Mouse (Mus musculus) ES-Bruce4 (cell line): ENCODE results near the gene Orm3.

Experiments used
- CTCF ChIP-seq: IDR thresholded peaks from one replicate; pipeline ENCODE4 v1.8.1; 2011; ENCODE audit warnings: low read depth, low read length
- EP300 ChIP-seq: IDR thresholded peaks from 2 replicates; pipeline ENCODE4 v1.6.1; 2011; ENCODE audit warnings: low read depth, low read length; ENCODE audit not compliant: insufficient read depth

GRCm38 (mm10) chr4:63398854-63399609, 43.1 kb downstream of the Orm3 start:
- no peak for TF ChIP-seq CTCF
- TF ChIP-seq EP300: no peak
